Mouse (Mus musculus) thymus, postnatal 0 days (tissue): ENCODE data around the gene Ywhah. TPM values are rescaled to one million over a fixed set of nuclear protein-coding genes. Genes with fewer than 3 reads are reported as not detected.

ENCODE experiments used
- DNase-seq: peaks from one replicate; pipeline ENCODE4 v3.0.0-alpha.2; 2015; ENCODE audit warnings: low spot score
- polyA plus RNA-seq: library from polyadenylated mRNA; unstranded; fragments of >200 nt; fragmentation: Nextera tagmentation; extraction: Ambion mirVana; gene quantifications from 2 replicates; pipeline ENCODE4 v1.2.1, GENCODE M21; 2015

Gene Ywhah
- polyA plus RNA-seq, 1 experiment from 2014 or later, result 361 TPM

DNA sequence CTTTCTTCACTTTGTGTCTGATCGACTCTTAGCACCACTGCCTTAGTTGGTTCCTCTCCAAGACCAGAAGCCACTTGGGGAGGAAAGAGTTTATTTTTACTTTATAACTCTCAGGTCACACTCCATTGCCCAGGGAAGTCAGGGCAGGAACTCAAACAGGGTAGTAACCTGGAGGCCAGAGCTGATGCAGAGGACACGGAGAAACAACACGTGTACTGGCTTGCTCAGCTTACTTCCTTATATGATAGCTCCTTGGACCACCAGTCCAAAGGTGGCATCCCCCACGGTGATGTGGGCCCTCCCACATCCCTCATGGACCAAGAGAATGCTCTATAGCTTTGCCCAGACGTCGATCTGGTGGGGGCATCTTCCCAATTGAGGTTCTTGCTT, 26.7 kb downstream of the Ywhah start:
- DNase-seq, result no peak

DNA sequence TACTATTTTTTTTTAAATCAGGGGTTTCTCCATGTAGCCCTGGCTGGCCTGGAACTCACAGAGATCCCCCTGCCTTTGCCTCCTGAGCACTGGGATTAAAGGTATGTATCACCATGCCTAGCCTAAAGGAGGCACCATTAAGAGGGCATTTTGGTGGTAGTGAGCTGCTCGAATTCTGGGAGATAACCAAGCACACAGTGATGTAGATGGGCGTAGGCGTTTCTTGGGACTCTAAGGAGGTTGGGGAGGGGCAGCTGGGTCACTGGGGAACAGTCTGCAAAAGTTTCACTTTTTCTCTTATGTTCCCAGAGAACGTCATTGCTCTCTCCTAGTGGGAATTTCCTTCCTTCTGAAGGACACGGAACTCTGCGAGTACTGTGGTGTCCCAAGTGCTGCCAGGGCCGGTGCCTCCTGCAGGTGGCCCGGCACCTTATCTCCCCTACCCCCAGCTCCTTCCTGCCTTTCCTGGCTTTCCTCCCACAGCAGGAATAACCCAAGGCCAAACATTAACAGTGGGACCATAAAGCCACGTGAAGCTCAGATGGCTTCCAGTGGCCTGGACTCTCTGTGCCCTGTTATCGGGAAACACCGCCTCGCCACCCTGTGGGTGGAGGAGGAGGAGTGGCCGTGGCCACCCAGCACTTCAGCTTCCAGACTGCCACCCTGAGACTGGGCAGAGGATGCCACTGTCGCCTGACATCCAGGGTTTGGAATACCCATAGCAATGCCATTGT, 34.4 kb downstream of the Ywhah start:
- no peak for DNase-seq

DNA sequence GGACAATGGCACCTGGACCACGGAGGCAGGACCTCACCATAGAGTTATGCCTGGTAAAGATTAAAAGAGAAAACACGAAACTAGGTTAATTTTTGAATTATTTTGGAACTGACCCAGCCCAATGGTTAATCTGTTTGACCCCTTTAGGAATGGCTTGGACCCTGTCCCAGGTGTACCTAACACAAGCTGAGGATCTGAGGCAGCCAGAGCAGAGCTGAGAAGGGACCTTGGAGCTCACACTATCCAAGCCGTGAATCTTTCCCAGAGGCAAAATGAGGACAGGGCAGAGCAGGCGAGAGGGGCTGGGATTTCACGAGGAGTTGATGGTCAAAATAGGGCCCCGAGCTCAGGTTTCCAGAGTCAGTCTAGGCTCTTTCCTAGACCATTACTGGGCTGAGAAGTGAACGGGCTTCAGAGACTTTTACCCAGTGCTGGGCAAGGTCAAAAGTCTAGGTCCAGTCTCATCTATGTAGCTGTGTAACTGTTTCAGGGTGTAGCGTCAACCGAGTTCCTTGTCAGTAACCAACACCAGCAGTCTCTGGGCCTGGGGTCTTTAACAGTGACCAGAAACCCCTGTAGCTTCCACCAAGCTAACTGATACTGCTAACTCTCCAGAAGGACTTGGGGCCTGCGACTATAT, 37.6 kb downstream of the Ywhah start:
- no peak for DNase-seq

DNA sequence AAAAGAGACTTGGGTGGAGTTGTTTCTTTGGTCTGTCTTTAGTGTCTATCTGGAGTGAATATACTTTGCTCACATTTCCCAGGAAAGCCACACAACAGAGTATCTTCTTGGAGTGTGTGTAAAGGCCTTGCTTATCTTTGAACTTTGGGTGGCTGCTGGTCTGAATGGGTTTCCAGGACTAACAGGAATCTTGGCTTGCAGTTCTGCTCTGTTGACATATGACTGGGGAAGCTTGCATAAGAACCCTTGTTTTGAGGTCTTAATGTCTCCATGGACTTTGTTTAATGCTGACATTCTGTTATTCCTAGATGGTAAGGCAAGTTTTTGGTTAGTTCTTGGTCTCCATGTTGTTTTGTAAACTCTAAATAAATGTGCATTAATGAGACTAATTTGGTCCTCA, 51.5 kb downstream of the Ywhah start:
- DNase-seq, result no peak

DNA sequence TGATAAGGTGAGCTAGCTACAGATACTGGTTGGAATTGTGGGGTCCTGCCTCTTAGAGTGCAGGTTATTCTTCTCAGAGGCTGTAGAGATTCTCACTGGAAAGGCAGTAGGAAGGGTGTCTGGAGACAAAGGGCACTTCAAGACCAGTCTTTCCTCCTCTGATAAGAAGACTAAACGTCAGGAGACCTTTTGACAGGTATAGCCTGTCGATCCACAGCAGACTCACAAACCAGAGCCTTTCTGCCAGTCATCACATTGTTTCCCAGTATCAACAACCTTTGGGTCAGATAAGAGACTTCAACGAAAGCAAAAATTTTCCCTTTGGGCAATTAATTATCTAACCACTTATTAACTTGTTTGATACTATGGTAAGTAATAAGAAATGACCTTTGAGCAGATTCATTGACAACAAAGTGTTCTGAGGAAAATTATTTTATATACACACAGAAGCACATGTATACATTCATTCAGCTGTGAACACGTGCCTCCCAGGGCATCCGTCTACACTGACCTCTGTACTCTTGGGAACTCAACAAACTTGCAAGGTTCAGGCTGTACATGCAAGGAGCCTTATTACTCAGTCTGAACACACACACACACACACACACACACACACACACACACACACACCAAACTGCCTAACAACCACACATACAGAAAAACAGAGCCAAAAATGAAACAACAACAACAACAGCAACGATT, 58.0 kb downstream of the Ywhah start:
- DNase-seq, result no peak

Other genes starting within 250 kb of the Ywhah start
- gene Pisd, start 233.2 kb upstream of the Ywhah start, polyA plus RNA-seq, result 48.3 and 50.3 TPM in 2 replicates
- gene Gm20671, start 191.7 kb upstream of the Ywhah start, polyA plus RNA-seq, result not detected in 2 replicates
- 13.0 and 22.1 TPM in 2 replicates for gene Prr14l, start 164.6 kb upstream of the Ywhah start, polyA plus RNA-seq
- 13.8 and 15.3 TPM in 2 replicates for gene Depdc5, start 155.1 kb upstream of the Ywhah start, polyA plus RNA-seq
- 0.12 and 0.38 TPM in 2 replicates for gene Slc5a1, start 85.4 kb downstream of the Ywhah start, polyA plus RNA-seq
- gene Spon2, start 199.6 kb downstream of the Ywhah start, polyA plus RNA-seq, result 14.8 and 16.8 TPM in 2 replicates